Mouse (Mus musculus) embryonic facial prominence, embryonic 13.5 days (tissue): ENCODE data around the gene 9130019O22Rik. TPM values are rescaled to one million over a fixed set of nuclear protein-coding genes. Genes with fewer than 3 reads are reported as not detected.
"Not testable (repeated sequence)": the region's sequence is repeated elsewhere in the genome, so short reads cannot be mapped to it uniquely, and the experiment has no call there.

ENCODE experiments used
- ATAC-seq: fragments of 200-750 bp; cut with Nextera tagmentation; 2 replicates; pipeline ENCODE4 v1.8.0; 2017; ENCODE audit warnings: low read depth; ENCODE audit not compliant: insufficient number of reproducible peaks, insufficient read depth, low FRiP score, low TSS enrichment
- H3K27ac ChIP-seq: fragments of 300-500 bp; sonication (generic); 2 replicates; pipeline ENCODE4 v1.5.1; 2015; ENCODE audit warnings: moderate library complexity, mild to moderate bottlenecking, inconsistent platforms
- H3K27me3 ChIP-seq: fragments of 300-500 bp; sonication (generic); 2 replicates; pipeline ENCODE4 v1.6.1; 2015; ENCODE audit warnings: mild to moderate bottlenecking, inconsistent platforms
- H3K36me3 ChIP-seq: fragments of 300-500 bp; sonication (generic); 2 replicates; pipeline ENCODE4 v1.6.1; 2015; ENCODE audit warnings: mild to moderate bottlenecking, inconsistent platforms
- H3K4me1 ChIP-seq: fragments of 300-500 bp; sonication (generic); 2 replicates; pipeline ENCODE4 v1.6.1; 2015; ENCODE audit warnings: inconsistent platforms
- H3K4me2 ChIP-seq: fragments of 300-500 bp; sonication (generic); 2 replicates; pipeline ENCODE4 v1.6.1; 2015; ENCODE audit warnings: moderate library complexity, mild to moderate bottlenecking, inconsistent platforms
- H3K4me3 ChIP-seq: fragments of 300-500 bp; sonication (generic); 2 replicates; pipeline ENCODE4 v1.5.1; 2015; ENCODE audit warnings: mild to moderate bottlenecking, inconsistent platforms
- H3K9ac ChIP-seq: fragments of 300-500 bp; sonication (generic); 2 replicates; pipeline ENCODE4 v1.6.1; 2015; ENCODE audit warnings: mild to moderate bottlenecking, inconsistent platforms
- H3K9me3 ChIP-seq: fragments of 300-500 bp; sonication (generic); 2 replicates; pipeline ENCODE4 v1.6.1; 2016; ENCODE audit warnings: inconsistent platforms
- WGBS: fragments of 180-500 bp; shearing (Covaris S2); methylation state at CpG from one replicate; pipeline ENCODE4 v1.1.7; 2015; ENCODE audit warnings: mixed read lengths; 5-methylcytosine and 5-hydroxymethylcytosine counted together
- polyA plus RNA-seq: library from polyadenylated mRNA; unstranded; fragments of >200 nt; fragmentation: Nextera tagmentation; extraction: Ambion mirVana; gene quantifications from 2 replicates; pipeline ENCODE4 v1.2.1, GENCODE M21; 2015

Gene 9130019O22Rik
- polyA plus RNA-seq, 1 experiment from 2014 or later: 5.6 TPM

- peak overlapping the region; percentile 94 for H3K4me3 ChIP-seq
- H3K9ac ChIP-seq: no peak overlapping the region
- H3K9me3 ChIP-seq: no peaks in the 10 kb centered on the region
- H3K4me1 ChIP-seq: peaks cover 25% of the 10 kb centered on the region
- peaks cover 22% of the 10 kb centered on the region for H3K36me3 ChIP-seq
- H3K27me3 ChIP-seq: no peaks in the 10 kb centered on the region
- WGBS: 16% methylated on average over 8 of the region's 8 CpGs
- no peak for ATAC-seq
- H3K4me2 ChIP-seq: peak overlapping the region; percentile 79
- peak overlapping the region; percentile 90; the same call in 1 of the 2 replicates for H3K27ac ChIP-seq
Observed at GRCm38 (mm10) chr7:127346676-127347075, 40.3 kb downstream of the 9130019O22Rik start.

- Histone ChIP-seq H3K4me3 (peak within 1 kb of the TSS; percentile 94), H3K4me1 (peaks cover 25% of the 10 kb centered on the region), H3K9me3 (no peaks in the 10 kb centered on the region), H3K36me3 (peaks cover 30% of the 10 kb centered on the region), H3K27ac (peak within 1 kb of the TSS; percentile 90), H3K4me2 (peak within 1 kb of the TSS; percentile 79), H3K9ac (peak within 1 kb of the TSS; percentile 95), H3K27me3 (no peaks in the 10 kb centered on the region)
- peak; percentile 85 for ATAC-seq
- WGBS: under 1% methylated on average over 69 of the region's 76 CpGs
Observed at GRCm38 (mm10) chr7:127345512-127346325, 41.2 kb downstream of the 9130019O22Rik start, which contains the start of gene Zfp768. Gene Zfp768 (minus strand): TSS chr7:127345589.

GRCm38 (mm10) chr7:127345092-127345491 is 41.9 kb downstream of the 9130019O22Rik start:
- H3K4me1 ChIP-seq: peaks cover 22% of the 10 kb centered on the region
- peak overlapping the region; percentile 94 for H3K4me3 ChIP-seq
- H3K36me3 ChIP-seq: peaks cover 30% of the 10 kb centered on the region
- H3K9ac ChIP-seq: peak overlapping the region; percentile 95
- ATAC-seq: no peak
- under 1% methylated on average over 42 of the region's 42 CpGs for WGBS
- H3K4me2 ChIP-seq: peak overlapping the region; percentile 79
- H3K27ac ChIP-seq: peak overlapping the region; percentile 90
- no peaks in the 10 kb centered on the region for H3K27me3 ChIP-seq
- H3K9me3 ChIP-seq: no peaks in the 10 kb centered on the region

- H3K9ac ChIP-seq: peak overlapping the region; percentile 95
Observed at GRCm38 (mm10) chr7:127344371-127344770, 42.6 kb downstream of the 9130019O22Rik start.

GRCm38 (mm10) chr7:127343351-127344019 is 43.5 kb downstream of the 9130019O22Rik start:
- Histone ChIP-seq H3K4me1 (peaks cover 21% of the 10 kb centered on the region), H3K4me2 (no peak overlapping the region), H3K27ac (no peak overlapping the region), H3K27me3 (no peaks in the 10 kb centered on the region), H3K9me3 (no peaks in the 10 kb centered on the region), H3K36me3 (peaks cover 30% of the 10 kb centered on the region), H3K9ac (no peak overlapping the region; the same call in 1 of the 2 replicates), H3K4me3 (peak overlapping the region; percentile 94; the same call in 1 of the 2 replicates)
- ATAC-seq: no peak
- WGBS: 94% methylated on average over 38 of the region's 38 CpGs

More at GRCm38 (mm10) chr7:127344371-127344770, 42.6 kb downstream of the 9130019O22Rik start:
- 87% methylated on average over 8 of the region's 8 CpGs for WGBS
- ATAC-seq: no peak
- Histone ChIP-seq H3K9me3 (no peaks in the 10 kb centered on the region), H3K27ac (no peak overlapping the region), H3K4me2 (peak overlapping the region; percentile 79), H3K36me3 (peaks cover 30% of the 10 kb centered on the region), H3K27me3 (no peaks in the 10 kb centered on the region), H3K4me3 (peak overlapping the region; percentile 94), H3K4me1 (peaks cover 21% of the 10 kb centered on the region)

GRCm38 (mm10) chr7:127342888-127343287 is 44.1 kb downstream of the 9130019O22Rik start:
- Histone ChIP-seq H3K27ac (no peak overlapping the region), H3K4me1 (peaks cover 21% of the 10 kb centered on the region), H3K4me2 (no peak overlapping the region), H3K36me3 (peaks cover 30% of the 10 kb centered on the region), H3K27me3 (no peaks in the 10 kb centered on the region), H3K9ac (0 out of 2 replicates have a peak overlapping the region, but pooled peaks have one; percentile 6), H3K9me3 (no peaks in the 10 kb centered on the region), H3K4me3 (no peak overlapping the region)
- no peak for ATAC-seq
- 95% methylated on average over 7 of the region's 7 CpGs for WGBS

GRCm38 (mm10) chr7:127342332-127342731 is 44.6 kb downstream of the 9130019O22Rik start:
- WGBS: 67% methylated on average over 4 of the region's 4 CpGs
- Histone ChIP-seq H3K9me3 (no peaks in the 10 kb centered on the region), H3K4me1 (peaks cover 21% of the 10 kb centered on the region), H3K9ac (0 out of 2 replicates have a peak overlapping the region, but pooled peaks have one; percentile 6), H3K4me3 (no peak overlapping the region), H3K4me2 (no peak overlapping the region), H3K27me3 (no peaks in the 10 kb centered on the region), H3K27ac (no peak overlapping the region), H3K36me3 (peaks cover 30% of the 10 kb centered on the region)
- ATAC-seq: no peak

- H3K27ac ChIP-seq, H3K27me3 ChIP-seq, ATAC-seq, H3K4me2 ChIP-seq, H3K4me3 ChIP-seq, H3K9ac ChIP-seq, H3K9me3 ChIP-seq: not testable (repeated sequence)
- peaks cover 30% of the 10 kb centered on the region for H3K36me3 ChIP-seq
- H3K4me1 ChIP-seq: peaks cover 18% of the 10 kb centered on the region
- WGBS: 94% methylated on average over 6 of the region's 6 CpGs
Observed at GRCm38 (mm10) chr7:127341861-127342260, 45.1 kb downstream of the 9130019O22Rik start.

GRCm38 (mm10) chr7:127341356-127341755 is 45.6 kb downstream of the 9130019O22Rik start:
- peaks cover 15% of the 10 kb centered on the region for H3K4me1 ChIP-seq
- ATAC-seq: no peak
- WGBS: 94% methylated on average over 8 of the region's 8 CpGs

GRCm38 (mm10) chr7:127337636-127338035 is 49.3 kb downstream of the 9130019O22Rik start:
- Histone ChIP-seq H3K36me3 (peaks cover 15% of the 10 kb centered on the region), H3K9me3 (no peaks in the 10 kb centered on the region)

More at GRCm38 (mm10) chr7:127341356-127341755, 45.6 kb downstream of the 9130019O22Rik start:
- Histone ChIP-seq H3K36me3 (peaks cover 30% of the 10 kb centered on the region), H3K4me2 (no peak overlapping the region), H3K27me3 (no peaks in the 10 kb centered on the region), H3K9me3 (no peaks in the 10 kb centered on the region), H3K4me3 (no peak overlapping the region), H3K9ac (no peak overlapping the region), H3K27ac (no peak overlapping the region)

GRCm38 (mm10) chr7:127335604-127336003 is 51.4 kb downstream of the 9130019O22Rik start:
- Histone ChIP-seq H3K4me3 (no peak overlapping the region), H3K4me2 (no peak overlapping the region), H3K27ac (no peak overlapping the region), H3K9me3 (no peaks in the 10 kb centered on the region), H3K27me3 (no peaks in the 10 kb centered on the region), H3K4me1 (no peaks in the 10 kb centered on the region), H3K36me3 (no peaks in the 10 kb centered on the region), H3K9ac (no peak overlapping the region)
- WGBS: 91% methylated on average over 4 of the region's 4 CpGs
- ATAC-seq: no peak

More at GRCm38 (mm10) chr7:127337636-127338035, 49.3 kb downstream of the 9130019O22Rik start:
- no peak overlapping the region for H3K27ac ChIP-seq
- H3K27me3 ChIP-seq: no peaks in the 10 kb centered on the region
- H3K9ac ChIP-seq: no peak overlapping the region
- H3K4me3 ChIP-seq: no peak overlapping the region
- WGBS: 45% methylated on average over 4 of the region's 4 CpGs
- peaks cover 2% of the 10 kb centered on the region; the same call in 1 of the 2 replicates for H3K4me1 ChIP-seq
- H3K4me2 ChIP-seq: no peak overlapping the region
- no peak for ATAC-seq
